Mouse (Mus musculus): ENCODE data around the gene Plppr1.

Gene Plppr1

GRCm38 (mm10) chr4:49386873-49387272 lies 327.8 kb downstream of the Plppr1 start:
- no peak for DNase-seq (ENCODE audit: low read depth)

All from c-Kit-positive CD71-negative TER-119-negative erythroid progenitor cells, embryonic 14.5 days (primary cell).